Mouse (Mus musculus): ENCODE data around the gene Colgalt1. TPM values are rescaled to one million over a fixed set of nuclear protein-coding genes. Genes with fewer than 3 reads are reported as not detected.

Colgalt1 gene
- total RNA-seq, 2 experiments from 2014 or later: 44.4 to 55.8 TPM

DNA sequence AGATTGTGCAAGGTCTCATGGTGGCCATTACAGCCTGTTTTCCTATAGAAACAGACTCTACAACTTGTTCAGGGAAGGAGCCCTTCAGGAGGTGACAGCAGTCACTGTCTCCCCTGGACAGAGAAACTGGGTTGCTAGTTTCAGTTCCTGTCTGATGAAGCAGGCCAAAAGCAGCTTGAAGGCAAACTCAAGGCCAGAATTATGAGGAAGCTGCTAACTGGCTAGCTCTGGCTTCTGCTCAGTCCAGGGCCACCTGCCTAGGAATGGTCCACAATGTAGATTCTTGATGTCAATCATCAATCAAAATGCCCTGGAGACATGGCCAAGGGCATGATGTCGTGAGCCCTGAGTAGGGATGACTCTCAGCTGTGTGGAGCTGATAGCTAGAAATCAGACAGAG, 14.3 kb downstream of the Colgalt1 start:
- no peak for ATAC-seq (replicated peaks; ENCODE audit: low FRiP score, low TSS enrichment, poor library complexity, severe bottlenecking)

DNA sequence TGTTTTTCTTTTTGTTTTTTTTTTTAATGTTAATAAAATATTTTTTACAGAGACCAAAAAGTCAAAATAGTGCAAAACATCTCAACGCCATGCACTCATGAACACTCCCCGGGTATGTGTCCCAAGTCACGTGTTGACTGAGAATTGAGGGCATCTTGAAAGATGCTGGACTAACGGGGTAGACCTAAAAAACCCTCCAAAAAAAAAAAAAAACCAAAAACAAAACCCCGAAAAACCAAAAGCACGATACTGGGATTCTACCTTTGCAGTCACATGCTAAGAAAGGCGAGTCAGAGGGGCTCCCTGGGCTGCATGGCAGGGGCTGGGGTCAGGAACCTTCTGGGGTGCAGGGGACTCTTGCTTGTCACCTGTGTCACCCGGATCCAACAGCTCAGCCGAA, 16.0 kb downstream of the Colgalt1 start:
- no peak for ATAC-seq (replicated peaks; ENCODE audit: low FRiP score, low TSS enrichment, poor library complexity, severe bottlenecking)

DNA sequence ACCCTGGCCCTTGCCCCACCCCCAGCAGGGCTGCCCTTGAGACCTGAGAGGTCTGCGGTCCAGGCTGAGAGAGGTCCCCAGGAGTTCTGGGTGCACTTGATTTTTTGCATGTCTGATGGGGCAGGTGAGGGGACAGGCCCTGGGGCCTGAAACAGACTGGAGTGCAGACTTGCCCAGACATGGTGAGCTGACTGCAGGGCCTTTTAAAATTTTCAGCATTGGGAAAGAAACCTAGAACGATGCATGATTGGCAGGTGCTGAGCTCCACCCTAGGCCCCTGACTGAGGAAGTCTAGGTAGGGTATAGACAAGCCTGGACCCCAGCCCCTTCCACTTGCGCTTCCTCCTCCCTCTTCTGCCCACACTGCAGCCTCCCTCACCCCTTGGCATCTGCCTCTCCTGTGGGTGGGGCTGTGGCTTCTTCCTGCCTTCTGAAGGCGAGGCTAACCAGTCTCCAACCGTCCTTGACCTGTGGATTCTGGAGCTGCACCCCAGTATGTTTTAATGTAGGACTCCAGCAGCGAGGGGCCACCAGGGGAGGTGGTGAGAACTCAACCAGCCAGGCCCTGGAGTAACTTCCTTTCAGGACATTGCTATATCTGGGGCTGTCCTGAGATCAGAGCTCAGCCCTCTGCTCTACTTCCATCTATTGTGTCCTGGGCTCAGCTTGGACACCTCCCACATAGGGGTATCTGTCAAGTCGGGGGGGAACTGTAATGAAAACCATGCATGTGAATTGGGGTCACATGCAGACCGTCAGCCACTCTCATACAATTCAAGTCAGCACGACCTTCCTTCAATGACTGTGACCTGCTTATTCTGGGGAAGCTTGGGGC, 16.7 kb downstream of the Colgalt1 start:
- no peak; the same call in 1 of the 2 replicates for ATAC-seq (replicated peaks; ENCODE audit: low FRiP score, low TSS enrichment, poor library complexity, severe bottlenecking)

DNA sequence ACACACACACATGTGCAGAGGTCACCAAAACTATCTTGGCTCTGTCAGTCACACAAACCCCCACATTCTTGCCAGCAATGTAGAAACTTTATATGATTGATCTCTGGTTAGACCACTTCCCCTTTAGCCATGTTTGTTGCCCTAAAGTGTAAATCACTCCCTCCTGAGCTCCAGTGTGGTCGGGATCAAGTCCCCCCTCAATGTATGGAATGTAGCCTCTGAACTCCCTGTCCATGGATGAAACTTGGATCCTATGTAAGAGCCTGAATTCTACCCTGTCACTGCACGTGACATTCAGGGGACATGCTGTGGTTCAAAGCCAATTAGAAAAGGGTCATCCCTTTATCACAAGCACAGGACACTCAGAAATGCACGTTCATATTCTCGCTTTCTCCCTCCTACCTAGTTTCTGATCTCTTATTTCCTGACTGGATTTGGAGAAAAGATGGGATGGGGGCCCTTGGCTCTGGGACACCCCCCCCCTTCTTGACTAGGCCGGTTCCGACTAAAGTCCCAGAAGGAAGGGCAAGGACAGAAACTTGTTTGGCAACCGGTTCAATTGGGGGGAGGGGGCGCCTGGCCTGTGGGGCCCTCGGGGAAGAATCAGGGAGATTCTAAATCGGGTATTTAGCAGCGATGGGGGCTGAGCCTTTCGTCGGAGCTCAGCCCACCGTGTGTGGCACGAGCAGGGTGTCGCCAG, 17.7 kb downstream of the Colgalt1 start:
- ATAC-seq (replicated peaks; ENCODE audit: low FRiP score, low TSS enrichment, poor library complexity, severe bottlenecking): no peak

DNA sequence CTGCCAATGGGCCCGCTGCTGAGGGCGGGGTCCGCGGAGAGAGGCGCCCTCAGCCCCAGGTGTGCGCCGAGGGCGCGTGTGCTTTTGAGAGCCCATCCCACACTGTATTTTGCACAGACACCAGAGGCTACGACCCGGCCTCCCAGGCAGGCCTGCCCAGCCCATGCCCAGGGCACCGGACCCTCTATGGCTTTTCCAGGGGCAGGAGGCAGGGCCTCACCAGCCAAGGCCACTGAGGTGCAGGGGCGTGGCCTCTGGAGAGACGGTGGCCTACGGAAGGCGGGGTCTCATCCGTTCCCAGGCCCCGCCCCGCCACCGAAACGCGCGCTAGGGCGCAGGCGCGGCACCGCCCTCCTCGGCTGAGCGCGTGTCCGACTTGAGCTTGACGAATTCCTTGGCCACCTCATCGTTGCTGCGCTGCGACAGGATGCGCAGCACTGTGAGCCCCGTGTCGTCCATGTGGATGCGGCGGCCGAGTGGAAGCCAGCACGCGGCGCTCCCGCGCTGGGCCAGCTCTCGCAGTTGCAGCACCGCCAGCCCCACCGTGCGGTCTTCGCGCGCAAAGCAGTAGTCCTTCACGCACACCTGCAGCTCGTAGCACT, 18.4 kb downstream of the Colgalt1 start:
- ATAC-seq (replicated peaks; ENCODE audit: low FRiP score, low TSS enrichment, poor library complexity, severe bottlenecking): peak; percentile 74

DNA sequence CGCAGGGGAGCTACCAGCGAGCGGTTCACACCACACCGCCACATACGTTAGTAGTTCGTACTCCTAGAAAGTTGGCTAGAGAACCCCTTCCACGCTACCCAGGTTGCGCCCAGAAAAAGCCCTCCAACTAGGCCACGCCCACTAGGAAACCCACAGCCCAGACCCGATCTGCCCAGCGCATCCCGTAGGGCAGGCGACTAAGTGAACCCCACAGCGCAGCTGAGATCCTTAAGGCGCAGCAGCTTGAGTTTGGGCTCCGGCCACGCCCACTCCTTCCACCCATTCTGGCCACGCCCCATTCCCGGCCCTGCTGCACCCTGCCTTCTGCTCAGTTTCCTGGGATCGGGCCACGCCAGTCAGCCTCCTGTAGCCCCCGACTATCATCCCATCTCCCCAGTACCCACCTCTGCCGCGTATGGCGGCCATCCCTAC, 19.0 kb downstream of the Colgalt1 start:
- ATAC-seq (replicated peaks; ENCODE audit: low FRiP score, low TSS enrichment, poor library complexity, severe bottlenecking): no peak

DNA sequence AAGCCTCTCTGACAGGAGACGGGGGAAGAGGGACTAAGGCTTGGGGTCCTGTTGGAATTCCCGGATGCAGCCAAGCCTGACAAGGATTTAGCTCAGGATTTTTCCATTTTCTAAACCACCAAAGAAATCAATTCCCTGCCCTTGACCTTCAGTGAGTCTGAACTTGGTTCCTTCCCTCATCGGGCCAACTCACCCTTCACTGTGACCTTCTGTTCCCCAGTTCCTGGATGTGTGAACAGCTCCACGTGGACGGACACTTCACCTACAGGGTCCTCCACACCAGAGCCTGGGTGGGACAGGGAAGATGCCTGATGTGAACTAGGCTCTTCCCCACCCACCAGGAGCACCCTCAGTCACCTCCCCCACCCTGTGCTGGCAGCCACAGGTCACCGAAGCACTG, 20.0 kb downstream of the Colgalt1 start:
- ATAC-seq (replicated peaks; ENCODE audit: low FRiP score, low TSS enrichment, poor library complexity, severe bottlenecking): no peak

DNA sequence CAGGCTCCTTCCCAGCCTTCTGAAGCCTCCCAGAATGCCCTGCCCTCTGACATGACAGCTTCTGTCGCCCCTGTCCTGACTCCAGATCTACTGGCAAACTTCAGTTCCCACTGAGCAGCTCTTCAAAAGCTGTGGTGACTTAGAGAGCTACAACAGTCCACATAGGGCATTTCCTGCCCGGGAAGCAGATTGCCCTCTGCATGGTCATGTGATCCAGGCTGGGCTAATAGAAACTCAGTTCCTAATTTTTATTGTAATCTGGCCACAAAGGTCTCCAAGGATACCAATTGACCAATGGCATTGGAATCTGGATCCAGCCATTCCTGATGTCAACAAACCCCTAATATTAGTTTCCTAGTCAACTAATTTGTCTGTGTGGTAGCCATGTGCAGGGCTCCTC, 21.1 kb downstream of the Colgalt1 start:
- ATAC-seq (replicated peaks; ENCODE audit: low FRiP score, low TSS enrichment, poor library complexity, severe bottlenecking): no peak

DNA sequence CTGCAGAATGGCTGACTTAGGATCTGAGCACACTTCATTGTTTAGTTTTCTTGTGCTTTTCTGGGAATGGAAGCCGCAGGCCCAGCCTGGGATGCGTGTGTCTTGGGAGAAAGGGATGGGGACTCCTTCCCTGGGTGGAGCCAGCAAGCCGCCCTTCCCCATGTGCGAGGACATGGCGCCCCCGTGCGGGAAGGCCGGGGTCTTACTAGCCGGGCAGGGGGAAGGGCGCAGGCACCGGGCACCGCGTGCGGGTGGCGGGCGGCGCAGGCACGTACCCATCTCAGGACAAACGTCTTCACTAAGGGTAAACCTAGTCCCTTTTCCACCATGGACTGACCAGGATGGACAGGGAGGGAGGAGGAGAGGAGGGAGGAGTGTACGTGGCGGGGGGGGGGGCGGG, 22.4 kb downstream of the Colgalt1 start:
- no peak for ATAC-seq (replicated peaks; ENCODE audit: low FRiP score, low TSS enrichment, poor library complexity, severe bottlenecking)

DNA sequence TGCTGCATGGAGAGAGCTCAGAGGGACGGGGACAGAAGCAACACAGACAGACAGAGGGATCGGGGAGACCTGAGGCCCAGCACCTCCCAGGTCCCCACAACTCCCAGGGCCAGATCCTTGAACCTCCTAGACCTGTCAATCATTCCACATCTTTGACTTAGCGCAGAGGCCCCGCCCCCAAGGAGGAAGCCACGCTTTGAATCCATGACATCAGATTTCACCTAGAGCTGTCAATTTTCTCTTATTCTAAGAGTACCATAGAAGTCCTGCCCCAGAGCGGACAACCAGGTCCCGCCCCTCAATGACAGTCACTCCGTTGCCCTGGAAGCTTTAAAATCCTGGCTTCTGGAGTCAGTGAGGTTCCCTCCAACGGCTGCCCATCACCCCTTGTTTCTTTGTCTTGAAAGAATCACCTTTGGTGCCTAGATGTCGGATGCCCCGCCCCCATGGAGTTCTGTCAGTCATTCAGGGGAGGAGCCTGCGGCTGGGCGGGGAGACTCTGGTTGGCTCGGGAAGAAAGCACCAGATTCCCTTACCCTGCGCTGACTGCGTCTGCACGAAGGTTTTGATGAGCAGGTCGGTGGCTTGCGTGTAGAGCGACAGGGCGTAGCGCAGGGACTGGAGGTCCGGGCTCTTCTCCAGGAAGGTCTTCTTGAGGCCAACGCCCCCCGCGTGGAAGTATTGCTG, 23.3 kb downstream of the Colgalt1 start:
- ATAC-seq (replicated peaks; ENCODE audit: low FRiP score, low TSS enrichment, poor library complexity, severe bottlenecking): peak; percentile 75

DNA sequence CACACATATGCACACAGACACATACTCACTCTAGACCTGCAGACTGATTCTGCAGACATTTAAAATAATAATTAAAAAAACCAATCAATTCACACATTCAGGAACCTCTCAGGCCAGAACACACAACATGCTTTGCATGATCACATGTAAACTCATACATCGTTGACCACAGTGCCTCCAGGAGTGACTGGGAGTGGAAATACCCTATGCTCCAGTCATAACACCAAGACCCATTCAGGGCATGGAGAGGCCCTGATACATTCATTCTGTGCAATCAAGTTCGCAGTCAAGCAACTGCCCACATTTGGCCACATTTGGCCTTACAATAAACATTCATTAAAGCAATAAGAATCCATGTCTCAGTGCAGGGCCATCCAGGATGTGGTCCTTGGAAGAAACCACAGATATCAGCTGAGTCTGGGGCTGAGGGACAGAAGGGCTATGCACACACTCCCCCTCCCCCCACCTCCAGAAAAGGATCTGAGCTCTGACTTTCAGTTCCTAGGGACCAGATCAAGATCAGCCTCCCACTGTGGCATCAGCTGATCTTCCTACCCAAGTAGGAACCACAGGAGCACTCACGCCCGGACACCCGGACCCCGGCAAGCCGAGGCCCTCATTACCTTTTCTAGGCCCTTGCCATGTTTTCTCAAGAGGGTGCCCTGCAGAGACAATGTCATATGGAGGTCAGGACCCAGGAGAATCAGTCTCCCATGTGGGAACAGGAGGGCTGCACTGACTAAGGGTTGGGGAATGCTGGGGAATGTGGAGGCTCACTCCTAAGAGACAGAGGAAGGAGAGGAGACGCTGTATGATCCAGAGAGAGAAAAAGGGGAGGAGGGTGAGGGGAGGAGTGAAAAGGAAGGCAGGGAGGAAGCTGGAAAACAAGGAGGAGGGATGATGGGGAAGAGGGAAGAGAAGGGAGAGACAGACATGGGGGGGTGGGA, 26.6 kb downstream of the Colgalt1 start:
- no peak for ATAC-seq (replicated peaks; ENCODE audit: low FRiP score, low TSS enrichment, poor library complexity, severe bottlenecking)

DNA sequence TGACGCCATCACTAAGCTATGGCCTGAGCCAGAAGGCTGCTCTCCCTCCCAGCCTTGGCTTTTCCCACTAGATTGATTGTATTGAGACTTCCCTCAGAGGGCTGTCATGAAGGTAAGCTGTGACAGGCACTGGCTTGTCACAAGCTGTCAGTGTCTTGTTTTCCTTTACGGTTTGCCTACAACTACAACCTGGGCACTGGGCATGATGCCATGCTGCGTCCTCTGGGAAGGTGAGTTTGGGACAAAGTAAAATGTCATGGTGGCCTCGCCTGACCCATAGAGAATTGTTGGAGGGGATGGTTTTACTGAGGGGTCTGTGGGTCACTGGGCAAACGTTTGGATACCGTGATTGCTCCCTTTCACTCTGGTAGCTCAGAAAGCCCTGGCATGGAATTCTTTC, 27.5 kb downstream of the Colgalt1 start:
- no peak for ATAC-seq (replicated peaks; ENCODE audit: low FRiP score, low TSS enrichment, poor library complexity, severe bottlenecking)

DNA sequence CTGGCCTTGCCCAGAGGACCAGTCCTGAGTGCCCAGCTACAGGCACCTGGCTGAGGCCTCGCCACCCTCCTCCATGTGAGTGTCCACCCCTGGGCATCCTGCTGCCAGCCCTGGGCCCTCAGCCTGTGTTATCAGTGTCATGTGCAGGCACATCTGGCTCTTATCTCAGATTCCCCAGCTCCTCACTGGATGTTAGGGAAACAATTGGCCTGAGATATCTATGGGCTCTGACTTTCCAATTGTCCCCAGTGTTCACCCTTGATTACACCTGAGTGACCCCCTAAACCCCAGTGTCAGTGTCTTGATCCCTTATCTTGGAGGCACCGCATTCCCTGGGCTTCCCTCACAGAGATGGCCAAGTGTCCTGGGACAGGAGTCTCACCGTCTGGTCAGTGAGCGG, 28.5 kb downstream of the Colgalt1 start:
- ATAC-seq (replicated peaks; ENCODE audit: low FRiP score, low TSS enrichment, poor library complexity, severe bottlenecking): peak; percentile 31; the same call in 1 of the 2 replicates

DNA sequence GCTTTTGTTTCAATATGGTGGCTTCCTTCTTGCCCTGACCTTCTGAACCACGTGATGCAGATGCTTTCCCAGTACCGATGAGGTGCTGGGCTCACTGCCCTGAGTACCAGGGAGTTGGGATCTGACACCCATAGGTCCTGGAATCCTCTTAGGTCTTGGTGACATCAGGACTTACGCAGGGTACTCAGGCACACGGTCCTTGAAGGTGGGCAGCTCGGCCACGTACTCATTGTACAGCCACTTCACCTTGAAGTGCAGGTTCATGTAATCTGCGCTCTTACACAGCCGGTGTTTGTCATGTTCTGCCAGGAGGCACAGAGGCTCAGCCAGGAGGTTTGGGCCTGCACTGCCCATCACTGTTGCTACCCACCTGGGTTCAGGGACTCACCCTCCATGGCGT, 34.7 kb downstream of the Colgalt1 start:
- no peak for ATAC-seq (replicated peaks; ENCODE audit: low FRiP score, low TSS enrichment, poor library complexity, severe bottlenecking)

DNA sequence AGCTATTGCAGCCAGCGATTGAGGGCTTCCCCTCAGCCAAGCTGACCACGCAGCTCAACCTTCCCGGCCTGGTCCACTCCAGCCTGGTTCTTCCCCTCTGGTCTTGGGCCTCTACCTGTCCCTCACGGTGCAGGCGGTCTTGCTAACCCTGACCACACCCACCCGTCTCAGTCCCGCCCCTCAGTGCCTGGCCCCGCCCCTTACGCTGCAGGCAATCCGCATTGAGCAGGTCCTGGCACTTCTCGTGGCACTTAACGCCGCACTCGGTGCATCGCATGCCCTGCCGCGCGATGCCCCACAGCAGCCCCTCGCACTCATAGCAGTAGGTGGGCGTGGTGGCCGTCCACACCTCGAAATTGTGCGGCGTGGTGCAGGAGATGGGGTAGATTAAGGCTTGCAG, 43.8 kb downstream of the Colgalt1 start:
- peak; percentile 69 for ATAC-seq (replicated peaks; ENCODE audit: low FRiP score, low TSS enrichment, poor library complexity, severe bottlenecking)

DNA sequence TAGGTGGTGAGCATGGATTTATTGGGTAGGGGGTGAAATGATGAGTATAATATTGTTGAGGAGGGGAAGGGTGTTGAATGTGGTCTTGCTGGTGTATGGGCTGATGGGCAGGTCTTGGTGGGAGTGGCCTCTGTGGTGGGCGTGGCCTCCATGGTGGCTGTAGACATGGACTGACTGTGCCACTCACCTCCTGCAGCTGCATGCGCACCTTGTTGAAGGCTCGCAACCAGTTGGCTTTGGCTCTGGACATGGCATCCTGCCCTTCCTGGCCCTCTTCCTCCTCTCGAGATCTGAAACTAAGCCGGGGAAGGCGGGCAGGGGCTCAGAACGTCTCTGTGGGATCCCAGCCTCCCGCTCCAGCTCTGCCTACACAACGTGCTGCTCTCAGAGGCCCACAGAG, 47.0 kb downstream of the Colgalt1 start:
- ATAC-seq (replicated peaks; ENCODE audit: low FRiP score, low TSS enrichment, poor library complexity, severe bottlenecking): no peak

DNA sequence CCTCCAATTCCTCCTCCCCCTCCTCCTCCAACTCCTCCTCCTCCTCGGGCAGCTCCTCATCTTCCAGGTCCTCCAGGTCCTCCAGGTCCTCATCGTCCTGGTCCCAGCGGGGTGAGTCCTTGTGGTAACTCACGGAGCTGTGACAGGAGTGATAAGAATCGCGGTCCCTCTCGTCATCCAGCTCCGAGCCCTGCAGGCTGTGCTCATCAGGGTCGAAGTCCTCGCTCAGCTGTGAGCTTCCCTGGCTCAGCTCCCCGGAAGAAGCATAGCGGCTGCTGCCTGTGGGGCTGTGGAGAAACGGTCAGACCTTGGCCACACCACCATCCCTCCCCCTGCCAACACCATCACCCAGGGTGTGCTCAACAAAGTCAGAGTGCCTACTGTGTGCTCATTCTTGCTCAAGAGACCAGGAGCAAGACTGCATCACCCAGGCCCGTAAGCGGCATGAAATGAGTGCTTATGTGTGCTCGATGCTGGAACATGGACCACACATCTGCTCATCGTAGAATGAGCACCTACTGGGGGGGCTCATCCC, 47.8 kb downstream of the Colgalt1 start:
- ATAC-seq (replicated peaks; ENCODE audit: low FRiP score, low TSS enrichment, poor library complexity, severe bottlenecking): no peak

DNA sequence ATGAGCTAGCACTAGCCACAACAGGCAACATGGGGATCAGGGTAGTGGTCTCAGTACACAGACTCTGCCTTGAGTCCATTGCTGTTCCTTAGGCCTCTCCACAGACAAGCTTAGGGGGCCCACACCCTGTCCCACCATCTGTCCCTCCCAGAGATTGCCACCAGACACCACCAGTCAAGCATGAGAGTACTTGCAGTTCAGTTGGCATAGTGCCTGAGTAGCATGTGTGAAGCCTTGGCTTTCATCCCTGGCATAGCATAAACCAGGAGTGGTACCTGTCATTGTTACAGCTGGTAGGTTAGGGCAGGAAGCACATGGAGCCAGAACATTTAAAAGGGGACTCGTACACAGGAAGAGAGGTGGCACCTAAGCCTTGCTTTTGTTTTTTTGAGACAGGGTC, 49.0 kb downstream of the Colgalt1 start:
- no peak for ATAC-seq (replicated peaks; ENCODE audit: low FRiP score, low TSS enrichment, poor library complexity, severe bottlenecking)

Data from megakaryocyte-erythroid progenitor cell, adult 5-6 weeks (primary cell).